Mouse (Mus musculus): ENCODE data around the gene Rpl10a.
"Not testable (repeated sequence)": the region's sequence is repeated elsewhere in the genome, so short reads cannot be mapped to it uniquely, and the experiment has no call there.

Gene Rpl10a

GRCm38 (mm10) chr17:28358576-28359261 is 30.4 kb downstream of the Rpl10a start:
- in situ Hi-C loops (cut with MboI): not testable (repeated sequence)

GRCm38 (mm10) chr17:28360531-28361277 is 32.4 kb downstream of the Rpl10a start:
- in situ Hi-C loops (cut with MboI): no loop called here

GRCm38 (mm10) chr17:28361921-28362652 is 33.8 kb downstream of the Rpl10a start:
- in situ Hi-C loops (cut with MboI): no loop called here

- in situ Hi-C loops (cut with MboI): no loop called here
These were observed 34.5 kb downstream of the Rpl10a start for GRCm38 (mm10) chr17:28362653-28363292.

GRCm38 (mm10) chr17:28363507-28363906 is 35.2 kb downstream of the Rpl10a start:
- in situ Hi-C loops (cut with MboI): no loop called here

GRCm38 (mm10) chr17:28365122-28365521 is 36.9 kb downstream of the Rpl10a start, which contains the start of gene Tulp1:
Gene Tulp1, minus strand, starts transcription at chr17:28365222.
- in situ Hi-C loops (cut with MboI): no loop called here

GRCm38 (mm10) chr17:28368449-28368848 is 40.2 kb downstream of the Rpl10a start:
- in situ Hi-C loops (cut with MboI): no loop called here

- in situ Hi-C loops (cut with MboI): no loop called here
These were observed 40.8 kb downstream of the Rpl10a start for GRCm38 (mm10) chr17:28369056-28369455.

- in situ Hi-C loops (cut with MboI): no loop called here
These were observed 43.0 kb downstream of the Rpl10a start for GRCm38 (mm10) chr17:28371286-28371685.

GRCm38 (mm10) chr17:28371941-28372340 is 43.7 kb downstream of the Rpl10a start:
- in situ Hi-C loops (cut with MboI): no loop called here

- in situ Hi-C loops (cut with MboI): no loop called here
These were observed 45.5 kb downstream of the Rpl10a start for GRCm38 (mm10) chr17:28373821-28374220.

GRCm38 (mm10) chr17:28374494-28374893 is 46.2 kb downstream of the Rpl10a start:
- in situ Hi-C loops (cut with MboI): no loop called here

- in situ Hi-C loops (cut with MboI): loop anchor here (25.0 kb wide), 1 partner anchor 162 kb away; the partner anchor contains the start of genes Armc12 and Clpsl2
These were observed 47.4 kb downstream of the Rpl10a start for GRCm38 (mm10) chr17:28375592-28376061.

GRCm38 (mm10) chr17:28380255-28380654 is 52.0 kb downstream of the Rpl10a start:
- in situ Hi-C loops (cut with MboI): loop anchor here (25.0 kb wide), 1 partner anchor 157 kb away; the partner anchor contains the start of genes Armc12 and Clpsl2
